Mouse (Mus musculus): Measurements from ENCODE around the gene Rbm7. TPM values are rescaled to one million over a fixed set of nuclear protein-coding genes. Genes with fewer than 3 reads are reported as not detected.

The Rbm7 gene
- total RNA-seq, 2 experiments from 2014 or later: 38.4 to 39.6 TPM

GRCm38 (mm10) chr9:48444821-48445220 lies 50.3 kb downstream of the Rbm7 start:
- TF ChIP-seq CTCF (conservative IDR thresholded peaks at IDR 0.05): no peak
- H3K4me3 ChIP-seq: no peak overlapping the region
- DNase-seq (ENCODE audit: low spot score in 2 of 2): no peak
- no peak overlapping the region for H3K27ac ChIP-seq

GRCm38 (mm10) chr9:48443873-48444272 lies 51.2 kb downstream of the Rbm7 start:
- H3K27ac ChIP-seq: no peak overlapping the region
- no peak for TF ChIP-seq CTCF (conservative IDR thresholded peaks at IDR 0.05)

More at GRCm38 (mm10) chr9:48443873-48444272, 51.2 kb downstream of the Rbm7 start:
- no peak for DNase-seq (ENCODE audit: low spot score in 2 of 2)
- no peak overlapping the region for H3K4me3 ChIP-seq

Small RNA genes lying within 50 kb of the gene (microRNA-seq; reads per million reads assigned to microRNA genes)
- 0 reads per million in 2 experiments for gene Gm23653

Other genes with a start within 250 kb of the Rbm7 start
- under 1 TPM; 0.25 to 0.31 TPM for gene Nxpe2, start 141.8 kb downstream of the Rbm7 start, total RNA-seq (2021)
- gene Rexo2, start 14.7 kb downstream of the Rbm7 start, total RNA-seq (2021): 10 to 100 TPM; 94.1 to 94.4 TPM
- 10 to 100 TPM; 10.2 to 13.7 TPM for gene Gm5617, start 143 bp upstream of the Rbm7 start, total RNA-seq (2021)
- 1 to 10 TPM; 1.7 to 1.9 TPM for gene Nnmt, start 109.9 kb upstream of the Rbm7 start, total RNA-seq (2021)

Data from layer of hippocampus, adult 2 months (tissue).